Mouse (Mus musculus) stomach, postnatal 0 days (tissue): ENCODE measurements around the gene Fmn2. TPM values are rescaled to one million over a fixed set of nuclear protein-coding genes. Genes with fewer than 3 reads are reported as not detected.

Source experiments
- ATAC-seq: fragments of 200-750 bp; cut with Nextera tagmentation; 2 replicates; pipeline ENCODE4 v1.8.0; 2017; ENCODE audit not compliant: low FRiP score, low TSS enrichment
- DNase-seq: peaks from one replicate; pipeline ENCODE4 v3.0.0-alpha.2; 2016; ENCODE audit warnings: low spot score
- H3K27ac ChIP-seq: fragments of 300-500 bp; sonication (generic); replicated peaks from 2 replicates; pipeline ENCODE4 v1.5.1; 2014; ENCODE audit warnings: mild to moderate bottlenecking, control low read depth
- H3K27me3 ChIP-seq: fragments of 300-500 bp; sonication (generic); 2 replicates; pipeline ENCODE4 v1.6.1; 2014; ENCODE audit warnings: low read length; ENCODE audit not compliant: control insufficient read depth, insufficient read depth
- H3K36me3 ChIP-seq: fragments of 300-500 bp; sonication (generic); 2 replicates; pipeline ENCODE4 v1.6.1; 2014; ENCODE audit warnings: low read length, mixed read lengths; ENCODE audit not compliant: control insufficient read depth, insufficient read depth
- H3K4me1 ChIP-seq: fragments of 300-500 bp; sonication (generic); replicated peaks from 2 replicates; pipeline ENCODE4 v1.6.1; 2014; ENCODE audit warnings: antibody characterized with exemption; ENCODE audit not compliant: control insufficient read depth, insufficient read depth
- H3K4me2 ChIP-seq: fragments of 300-500 bp; sonication (generic); replicated peaks from 2 replicates; pipeline ENCODE4 v1.6.1; 2014; ENCODE audit warnings: low read depth, mild to moderate bottlenecking, control low read depth, moderate library complexity
- H3K4me3 ChIP-seq: fragments of 300-500 bp; sonication (generic); 2 replicates; pipeline ENCODE4 v1.5.1; 2014; ENCODE audit warnings: low read depth, low read length, control low read depth
- H3K9ac ChIP-seq: fragments of 300-500 bp; sonication (generic); 2 replicates; pipeline ENCODE4 v1.6.1; 2014; ENCODE audit warnings: mild to moderate bottlenecking, low read length, control low read depth, mixed read lengths
- H3K9me3 ChIP-seq: fragments of 300-500 bp; sonication (generic); 2 replicates; pipeline ENCODE4 v1.6.1; 2016; ENCODE audit warnings: low read length; ENCODE audit not compliant: control insufficient read depth
- CTCF ChIP-seq: IDR thresholded peaks from 2 replicates; pipeline ENCODE4 v1.5.1; 2016; ENCODE audit warnings: antibody characterized with exemption, low read depth, mild to moderate bottlenecking, moderate library complexity
- EP300 ChIP-seq: optimal IDR thresholded peaks from 2 replicates; pipeline ENCODE3; 2016; ENCODE audit warnings: antibody characterized with exemption
- WGBS: fragments of 180-500 bp; shearing (Covaris S2); extraction: QIAGEN DNeasy Blood & Tissue Kit; methylation state at CpG from one replicate; pipeline ENCODE4 v1.1.7; 2014; 5-methylcytosine and 5-hydroxymethylcytosine counted together
- polyA plus RNA-seq: library from polyadenylated mRNA; unstranded; fragments of >200 nt; fragmentation: Nextera tagmentation; extraction: Ambion mirVana; gene quantifications from 2 replicates; pipeline ENCODE4 v1.2.1, GENCODE M21; 2015

The Fmn2 gene
- polyA plus RNA-seq, 1 experiment from 2014 or later: 0.67 TPM

DNA sequence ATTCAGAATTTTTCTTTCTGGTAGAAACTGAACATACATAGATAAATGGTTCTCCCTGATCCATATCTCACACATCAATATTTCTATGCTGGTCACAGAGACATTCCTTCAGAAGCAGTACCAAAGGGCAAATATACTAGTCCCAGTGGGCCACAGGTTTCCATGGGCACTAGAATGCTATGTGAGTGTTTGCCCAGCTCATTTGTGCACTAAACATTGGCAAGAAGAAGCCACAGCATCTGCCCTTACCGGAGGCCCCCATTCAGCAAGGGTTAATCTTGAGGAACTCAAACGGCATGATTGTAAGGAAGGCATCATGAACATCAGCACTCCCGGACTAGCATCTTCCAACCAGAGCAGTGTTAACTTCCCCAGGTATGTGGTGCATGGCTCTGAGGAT is 35.9 kb downstream of the Fmn2 start:
- Histone ChIP-seq H3K36me3 (no peaks in the 10 kb centered on the region), H3K27me3 (no peaks in the 10 kb centered on the region), H3K9me3 (no peaks in the 10 kb centered on the region), H3K4me1 (no peaks in the 10 kb centered on the region), H3K27ac (no peak overlapping the region), H3K9ac (no peak overlapping the region), H3K4me2 (no peak overlapping the region), H3K4me3 (no peak overlapping the region)
- WGBS: 80% methylated on average over 3 of the region's 3 CpGs
- TF ChIP-seq CTCF (no peak), EP300 (no peak)
- no peak for DNase-seq
- ATAC-seq: no peak

DNA sequence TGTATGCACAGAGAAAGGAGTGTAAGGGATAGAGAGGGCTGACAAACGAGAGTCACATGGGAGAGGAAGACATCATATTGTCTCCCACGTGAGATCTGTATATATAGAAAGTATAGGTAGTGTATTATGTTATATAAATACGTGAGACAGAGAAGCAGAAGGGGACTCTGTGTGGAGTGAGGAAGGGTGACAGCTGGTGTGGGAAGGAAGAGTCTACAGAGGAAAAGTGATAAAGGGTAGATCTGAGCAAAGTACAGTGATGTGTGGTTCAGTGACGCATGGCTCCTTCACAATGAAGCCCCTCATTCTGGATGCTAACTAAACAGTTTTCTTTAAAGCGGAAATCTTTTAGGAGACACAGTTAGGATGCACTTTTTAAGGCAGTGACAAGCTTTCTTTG is 46.7 kb downstream of the Fmn2 start:
- ATAC-seq: no peak

DNA sequence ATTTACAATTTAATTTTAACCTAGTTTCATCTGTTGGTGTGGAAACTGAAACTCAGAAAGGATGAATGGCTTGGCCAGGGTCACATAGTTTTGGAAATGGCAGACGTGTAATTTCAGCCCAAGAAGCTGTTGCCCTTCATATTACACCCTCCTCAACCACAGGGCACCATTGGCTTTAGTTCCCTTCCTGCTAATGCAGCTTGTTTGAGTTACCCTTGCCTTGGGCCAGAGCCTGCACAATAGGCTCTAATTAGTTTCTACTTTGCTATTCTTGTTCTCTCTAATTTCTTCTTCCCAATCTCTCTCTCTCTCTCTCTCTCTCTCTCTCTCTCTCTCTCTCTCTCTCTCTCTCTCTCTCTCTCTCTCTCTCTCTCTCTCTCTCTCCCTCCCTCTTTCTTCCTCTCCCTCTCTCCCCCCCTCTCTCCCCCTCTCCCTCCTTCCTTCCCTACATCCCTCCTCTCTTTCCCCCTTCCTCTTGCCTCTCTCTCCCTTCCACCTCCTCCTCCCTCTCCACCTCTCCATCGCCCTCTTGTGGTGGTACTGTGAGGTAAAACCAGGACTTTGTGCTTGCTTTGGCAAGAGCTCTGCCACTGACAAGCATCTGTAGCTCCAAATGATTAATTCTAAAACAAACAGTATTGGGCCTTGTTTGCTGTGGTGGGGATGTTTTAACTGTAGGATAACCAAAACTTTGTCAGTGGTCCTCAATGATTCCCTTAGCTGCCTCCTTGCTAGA is 51.8 kb downstream of the Fmn2 start:
- H3K36me3 ChIP-seq: no peaks in the 10 kb centered on the region
- ATAC-seq: peak; percentile 38; the same call in 1 of the 2 replicates
- no peak overlapping the region for H3K4me3 ChIP-seq
- H3K27me3 ChIP-seq: no peaks in the 10 kb centered on the region
- DNase-seq: peak; percentile 57
- no peak overlapping the region for H3K4me2 ChIP-seq
- H3K9me3 ChIP-seq: no peaks in the 10 kb centered on the region
- WGBS: 21% methylated on average over 2 of the region's 2 CpGs
- TF ChIP-seq CTCF (peak; percentile 82), EP300 (no peak)
- no peak overlapping the region for H3K9ac ChIP-seq
- no peak overlapping the region for H3K27ac ChIP-seq
- H3K4me1 ChIP-seq: no peaks in the 10 kb centered on the region

More for the DNA sequence above, 46.7 kb downstream of the Fmn2 start:
- Histone ChIP-seq H3K4me2 (no peak overlapping the region), H3K4me3 (no peak overlapping the region), H3K27ac (no peak overlapping the region), H3K9me3 (no peaks in the 10 kb centered on the region), H3K9ac (no peak overlapping the region), H3K27me3 (no peaks in the 10 kb centered on the region), H3K4me1 (no peaks in the 10 kb centered on the region), H3K36me3 (no peaks in the 10 kb centered on the region)
- no peak for TF ChIP-seq EP300
- no peak for TF ChIP-seq CTCF
- WGBS: 70% methylated on average over 5 of the region's 5 CpGs
- no peak for DNase-seq

DNA sequence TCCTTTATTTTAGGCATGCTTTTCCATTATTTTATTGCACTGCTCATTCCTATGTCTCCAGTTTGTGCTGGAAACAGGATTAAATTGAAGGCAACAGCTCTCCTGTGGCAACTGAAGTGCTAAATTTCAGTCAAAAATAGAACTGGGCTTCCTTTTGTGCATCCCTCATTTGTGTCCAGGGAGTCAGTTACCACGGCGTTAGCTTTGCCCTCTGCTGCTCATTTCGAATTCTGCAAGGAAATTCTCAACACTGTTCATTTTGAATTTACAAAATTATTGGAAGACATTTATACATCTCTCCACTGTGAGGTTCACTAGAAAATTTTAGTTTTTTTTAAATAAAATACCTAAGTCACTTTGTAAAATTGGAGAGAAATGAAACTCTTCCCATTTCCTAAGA is 53.8 kb downstream of the Fmn2 start:
- ATAC-seq (no peak), DNase-seq (no peak)
- TF ChIP-seq CTCF (peak; percentile 17), EP300 (no peak)
- 75% methylated on average over 3 of the region's 3 CpGs for WGBS
- Histone ChIP-seq H3K27ac (no peak overlapping the region), H3K27me3 (no peaks in the 10 kb centered on the region), H3K4me1 (no peaks in the 10 kb centered on the region), H3K9me3 (no peaks in the 10 kb centered on the region), H3K4me2 (no peak overlapping the region), H3K4me3 (no peak overlapping the region), H3K9ac (no peak overlapping the region), H3K36me3 (no peaks in the 10 kb centered on the region)

DNA sequence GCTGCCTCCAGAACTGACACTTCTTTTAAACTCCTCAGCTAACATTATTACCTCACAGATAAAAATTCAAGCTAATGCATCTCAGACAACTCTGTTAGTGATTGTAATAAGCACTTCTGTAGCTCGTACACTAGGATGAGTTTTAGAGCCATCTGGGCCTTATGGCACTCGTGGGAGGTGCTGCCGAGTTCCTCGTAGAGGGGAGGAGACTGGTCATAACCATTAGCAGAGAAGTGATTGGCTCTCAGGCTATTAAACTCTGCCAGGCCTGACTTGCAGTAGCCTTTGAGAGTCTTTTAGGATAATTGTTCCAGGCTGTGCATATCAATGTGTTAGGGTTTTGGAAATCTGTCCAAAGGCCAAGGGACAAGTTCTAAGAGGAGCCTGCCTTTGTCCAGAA is 55.6 kb downstream of the Fmn2 start:
- ATAC-seq: no peak
- no peak for DNase-seq
- Histone ChIP-seq H3K4me2 (no peak overlapping the region), H3K27me3 (no peaks in the 10 kb centered on the region), H3K36me3 (no peaks in the 10 kb centered on the region), H3K4me3 (no peak overlapping the region), H3K4me1 (no peaks in the 10 kb centered on the region), H3K27ac (no peak overlapping the region), H3K9ac (no peak overlapping the region), H3K9me3 (no peaks in the 10 kb centered on the region)
- 65% methylated on average over 4 of the region's 4 CpGs for WGBS
- TF ChIP-seq EP300 (no peak), CTCF (no peak)

DNA sequence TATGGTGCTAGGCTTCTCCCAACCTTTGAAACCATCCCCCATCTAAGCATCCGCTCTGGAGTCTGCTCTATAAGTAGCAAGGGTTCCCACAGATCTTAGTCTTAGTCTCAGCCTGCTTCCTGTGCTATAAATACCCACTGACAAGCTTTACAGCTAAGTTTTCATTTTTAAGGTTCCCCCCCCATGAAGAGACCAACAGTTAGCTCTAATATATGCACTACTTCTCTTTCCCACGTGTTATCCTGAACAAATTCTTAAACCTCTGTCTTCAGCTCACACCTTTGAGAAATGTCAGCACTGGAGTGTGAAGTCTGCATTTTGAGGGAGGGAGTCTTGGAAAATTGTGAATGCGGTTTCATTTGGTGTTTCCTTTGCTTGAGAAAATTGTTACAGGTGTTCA is 56.2 kb downstream of the Fmn2 start:
- WGBS: 69% methylated on average over 3 of the region's 3 CpGs
- Histone ChIP-seq H3K27ac (no peak overlapping the region), H3K4me3 (no peak overlapping the region), H3K9ac (no peak overlapping the region), H3K27me3 (no peaks in the 10 kb centered on the region), H3K9me3 (no peaks in the 10 kb centered on the region), H3K36me3 (no peaks in the 10 kb centered on the region), H3K4me1 (no peaks in the 10 kb centered on the region), H3K4me2 (no peak overlapping the region)
- no peak for TF ChIP-seq EP300
- no peak for DNase-seq
- no peak for ATAC-seq
